Mouse (Mus musculus): ENCODE results near the gene Dst.

The Dst gene

DNA sequence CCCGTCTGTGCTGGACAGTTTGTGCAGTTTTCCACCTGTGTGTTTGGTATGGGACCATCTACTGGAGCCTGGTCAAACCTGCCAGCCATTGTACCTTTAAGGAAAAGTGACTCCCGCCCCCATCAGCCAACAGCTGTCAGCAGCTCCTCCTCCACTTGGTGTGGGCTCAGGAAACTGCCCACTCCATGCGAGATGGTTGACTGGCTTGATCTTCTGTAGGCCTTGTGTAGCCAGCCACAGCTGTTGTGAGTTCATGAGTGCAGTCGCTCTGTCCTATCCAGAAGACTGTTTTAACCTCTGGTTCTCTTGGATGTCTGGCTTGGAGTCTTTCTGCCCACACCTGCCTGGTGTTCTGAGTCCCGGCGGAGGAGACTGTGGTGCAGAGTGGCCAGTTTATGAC lies 117.9 kb downstream of the Dst start:
- no peak for DNase-seq (ENCODE audit: low spot score)

DNA sequence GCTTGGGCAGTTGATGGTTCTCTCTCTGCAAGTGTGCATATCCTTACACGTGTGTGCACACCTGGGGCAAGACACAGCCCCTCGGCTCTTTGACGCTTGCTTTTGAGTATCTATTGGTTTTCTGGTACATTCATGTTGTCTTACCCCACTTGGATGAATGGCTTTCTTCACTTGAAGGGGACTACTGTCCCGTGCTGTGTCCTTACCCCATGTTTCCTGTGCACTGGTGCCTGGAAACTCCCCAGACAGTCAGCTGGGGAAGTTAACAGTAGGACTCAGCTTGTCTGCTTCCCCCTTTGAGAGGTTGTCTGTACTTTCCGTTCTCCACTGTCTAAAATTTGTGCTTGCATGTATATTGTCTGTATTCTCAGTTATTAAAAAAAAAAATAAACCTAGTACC lies 120.7 kb downstream of the Dst start:
- DNase-seq (ENCODE audit: low spot score), result no peak

DNA sequence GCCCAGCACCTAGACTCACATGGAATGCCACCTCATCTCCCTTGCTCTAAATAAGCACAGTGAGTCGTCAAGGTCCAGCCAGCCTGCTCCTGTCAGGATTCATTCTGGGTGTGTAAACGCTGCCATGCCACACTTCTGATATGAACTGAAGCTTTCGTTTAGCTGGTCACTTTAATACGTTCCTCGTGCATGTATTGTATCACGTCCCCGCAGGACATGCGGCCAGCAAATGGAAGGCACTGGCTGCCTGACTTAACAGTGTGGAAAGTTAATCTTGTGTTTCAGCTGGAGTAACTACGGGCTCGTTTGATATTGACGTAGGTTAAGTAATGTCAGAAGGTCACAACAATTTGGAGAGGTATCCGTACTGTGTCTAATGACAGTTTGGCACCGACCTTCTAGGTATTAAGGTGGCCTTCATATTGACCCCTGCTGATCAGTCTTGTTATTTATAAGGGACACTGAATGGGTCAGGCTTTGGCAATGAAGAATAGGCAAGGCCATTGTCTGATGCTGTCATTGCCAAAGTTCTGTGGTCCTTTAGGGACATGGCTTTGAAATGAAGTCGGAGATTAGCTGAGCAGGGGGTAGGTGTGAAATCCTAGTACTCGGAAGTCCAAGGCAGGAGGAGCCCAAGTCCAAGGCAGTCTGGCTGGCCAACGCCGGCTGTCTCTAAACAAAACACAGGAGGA lies 122.5 kb downstream of the Dst start:
- DNase-seq (ENCODE audit: low spot score), result no peak

DNA sequence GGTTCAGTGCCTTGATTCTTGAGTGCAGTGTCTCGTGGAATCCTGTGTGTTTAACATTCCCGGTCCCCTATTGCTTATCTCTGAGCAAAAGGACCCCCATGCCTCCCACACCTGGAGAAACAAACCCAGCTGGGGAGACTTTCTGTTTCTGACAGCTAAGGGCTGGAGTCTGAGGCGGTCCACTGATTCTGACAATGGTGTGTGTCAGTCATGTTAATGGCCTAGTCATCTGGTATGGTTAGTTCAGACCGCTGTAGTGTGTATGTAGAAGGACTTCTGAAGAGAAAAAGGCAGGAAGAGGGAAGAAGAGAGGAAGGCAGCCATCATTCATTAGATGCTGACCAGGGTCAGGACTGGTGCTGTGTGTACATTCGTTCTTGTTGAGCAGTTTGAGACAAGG lies 125.0 kb downstream of the Dst start:
- peak; percentile 30 for DNase-seq (ENCODE audit: low spot score)

DNA sequence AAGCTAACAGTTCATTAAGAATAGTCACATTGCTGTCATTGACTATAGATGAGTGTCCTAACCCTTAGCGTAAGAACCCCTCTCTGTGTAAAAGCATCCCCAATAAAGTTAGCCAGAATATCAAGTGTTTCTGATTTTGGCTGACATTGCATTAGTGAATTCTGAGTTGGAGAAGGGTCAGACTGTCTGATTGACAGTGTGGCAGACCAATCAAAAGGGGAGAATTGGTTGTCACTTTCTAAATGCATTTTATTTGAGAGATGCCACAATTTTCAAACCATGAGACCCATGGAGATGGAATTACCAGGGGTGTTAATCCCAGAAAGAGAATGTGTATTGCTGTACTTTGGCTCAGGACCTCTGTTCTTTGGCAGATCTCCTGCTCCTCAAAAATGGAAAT lies 125.5 kb downstream of the Dst start:
- DNase-seq (ENCODE audit: low spot score), result no peak

DNA sequence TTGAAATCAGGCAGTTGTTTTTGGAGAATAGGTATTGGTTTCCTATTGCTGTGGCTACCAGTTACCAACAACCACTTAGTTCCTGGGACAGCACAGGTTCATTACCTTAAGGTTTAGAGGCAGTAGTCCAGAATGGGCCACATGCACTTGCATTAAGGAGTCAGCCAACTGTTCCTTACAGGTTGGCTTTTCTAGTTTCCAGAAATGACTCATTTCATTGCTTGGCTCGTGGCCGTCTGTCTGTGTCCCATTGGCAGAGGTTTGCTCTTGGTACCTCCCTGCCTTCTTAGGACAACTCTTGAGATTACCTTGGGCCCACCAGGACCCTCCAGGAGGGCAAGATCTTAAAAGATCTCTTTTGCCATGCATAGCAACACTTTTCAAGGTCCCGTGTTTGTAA lies 125.9 kb downstream of the Dst start:
- no peak for DNase-seq (ENCODE audit: low spot score)

DNA sequence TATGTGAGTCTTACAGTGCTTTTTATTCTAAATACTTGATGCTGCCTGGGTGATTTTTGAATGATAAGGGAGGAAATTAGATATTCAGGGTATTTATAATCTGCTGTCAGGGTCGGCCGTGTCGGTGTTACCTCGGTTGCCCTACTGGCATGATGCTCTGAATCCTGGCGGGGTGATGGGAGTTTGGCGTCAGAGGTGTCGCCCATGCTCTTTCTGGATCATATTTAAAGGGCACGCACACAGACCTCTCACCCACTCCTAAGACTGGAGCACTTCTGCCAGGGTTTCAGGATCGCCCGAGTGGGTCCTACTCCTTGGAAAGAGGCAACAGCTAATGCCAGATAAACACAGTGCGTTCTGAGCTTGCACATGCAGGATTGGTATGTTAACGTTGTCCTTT lies 128.1 kb downstream of the Dst start:
- no peak for DNase-seq (ENCODE audit: low spot score)

DNA sequence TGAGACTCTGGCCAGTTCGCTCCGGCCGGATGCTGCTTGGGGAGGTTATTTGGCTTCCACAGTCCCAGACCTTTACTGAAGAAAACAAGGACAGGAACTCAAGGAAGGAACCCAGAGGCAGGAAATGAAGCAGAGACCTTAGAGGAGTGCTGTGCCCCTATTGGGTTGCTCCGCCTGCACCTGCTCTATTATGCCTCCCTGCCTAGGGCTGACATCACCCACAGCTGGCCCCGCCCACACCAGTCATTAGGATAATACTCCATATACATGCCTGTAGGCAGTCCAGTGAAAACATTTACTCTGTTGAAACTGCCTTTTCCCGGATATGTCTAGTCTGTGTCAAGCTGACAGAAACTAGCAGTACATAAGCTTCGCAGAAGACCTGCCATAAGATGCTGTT lies 130.5 kb downstream of the Dst start:
- DNase-seq (ENCODE audit: low spot score), result no peak

DNA sequence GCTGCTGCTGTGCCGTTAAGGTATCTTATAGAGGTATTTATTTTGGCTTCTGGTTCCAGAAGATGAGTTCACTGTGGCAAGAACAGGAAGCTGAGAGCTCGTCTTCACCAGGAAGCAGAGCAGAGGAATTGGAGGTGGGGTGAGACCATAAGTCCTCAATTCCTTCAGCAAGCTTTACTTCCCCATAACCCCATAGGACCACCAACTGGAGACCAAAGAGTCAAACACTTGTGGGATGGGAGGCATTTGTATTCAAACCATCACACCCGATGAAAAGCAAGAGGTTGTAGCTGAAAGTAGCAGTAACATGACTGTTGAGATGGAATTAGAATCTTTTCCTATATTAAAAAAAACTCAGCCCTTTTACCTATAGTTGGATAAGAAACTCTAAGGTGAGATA lies 132.0 kb downstream of the Dst start:
- DNase-seq (ENCODE audit: low spot score), result no peak

DNA sequence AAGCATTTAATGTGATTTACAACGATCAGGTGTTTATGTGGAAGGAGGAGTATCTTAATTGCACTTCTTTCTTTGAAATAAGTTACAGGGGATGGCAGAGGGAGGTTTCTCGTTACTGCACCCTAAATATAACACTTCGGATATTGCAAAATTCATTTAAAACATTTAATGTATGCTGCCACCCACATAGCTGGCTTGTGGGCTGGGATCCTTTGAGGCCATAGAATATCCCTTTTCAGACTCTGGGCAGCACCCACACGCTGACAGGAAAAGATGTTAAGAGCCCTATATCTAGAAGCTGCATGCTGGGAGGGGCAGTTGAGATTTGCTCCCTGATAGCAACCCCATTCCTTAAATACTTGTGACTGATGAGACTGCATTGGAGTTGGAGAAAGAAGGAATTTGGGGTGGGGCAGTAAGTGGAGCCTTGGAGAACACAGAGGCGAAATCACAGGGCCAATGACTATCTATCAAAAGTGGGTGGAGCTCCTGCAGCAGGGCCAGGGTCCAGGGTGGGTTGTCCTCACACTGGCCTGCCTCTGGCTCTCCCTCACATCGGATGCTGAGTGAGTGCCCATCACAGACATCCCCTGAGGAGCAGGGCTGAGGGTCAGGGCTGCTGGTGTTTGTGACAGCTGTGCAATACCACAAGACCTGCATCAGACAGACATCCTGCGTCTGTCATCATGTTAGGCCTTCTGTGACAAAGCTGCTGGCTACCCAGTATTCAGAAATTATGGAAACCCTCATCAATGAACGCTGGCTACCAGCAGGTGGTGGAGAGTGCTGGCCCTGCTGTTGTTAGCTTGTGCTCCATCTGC lies 133.1 kb downstream of the Dst start:
- DNase-seq (ENCODE audit: low spot score), result peak; percentile 39

DNA sequence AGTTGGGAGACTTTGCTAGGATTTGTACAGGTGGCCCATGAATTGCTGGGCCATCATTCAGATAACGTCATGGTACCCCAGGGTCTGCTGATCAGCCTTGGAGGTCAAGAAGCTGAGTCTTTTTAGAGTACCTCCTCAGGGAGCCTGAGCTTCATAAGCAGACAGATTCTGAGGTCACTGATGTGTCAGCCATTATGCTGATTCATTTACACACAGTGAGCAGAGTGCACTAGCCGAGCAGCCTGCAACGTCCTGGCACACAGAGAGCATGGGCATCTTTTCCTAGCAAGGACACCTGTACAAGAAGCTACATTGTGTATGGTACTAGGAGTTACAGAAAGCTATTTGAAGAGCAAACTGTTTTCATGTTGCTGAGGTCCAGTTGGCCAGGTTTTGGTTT lies 134.3 kb downstream of the Dst start:
- DNase-seq (ENCODE audit: low spot score), result no peak

DNA sequence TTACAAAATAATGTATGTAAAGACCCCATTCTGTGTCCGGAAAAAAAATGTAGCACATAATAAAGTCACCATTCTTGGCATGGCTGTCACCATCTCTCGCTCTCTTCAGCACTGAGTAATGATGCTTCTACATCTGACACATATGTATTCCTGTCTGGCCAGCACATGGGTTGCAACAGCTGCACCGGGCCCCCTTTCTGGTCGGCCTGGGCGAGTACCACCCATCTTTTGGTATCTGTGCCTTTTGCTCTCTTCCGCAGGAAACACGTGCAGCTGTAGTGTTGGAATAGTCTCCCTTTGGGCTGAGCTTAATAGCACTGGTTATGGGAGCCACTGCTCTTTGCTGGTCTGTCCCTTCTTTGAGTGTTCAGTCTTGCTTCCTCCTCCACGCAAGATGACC lies 135.3 kb downstream of the Dst start:
- no peak for DNase-seq (ENCODE audit: low spot score)

DNA sequence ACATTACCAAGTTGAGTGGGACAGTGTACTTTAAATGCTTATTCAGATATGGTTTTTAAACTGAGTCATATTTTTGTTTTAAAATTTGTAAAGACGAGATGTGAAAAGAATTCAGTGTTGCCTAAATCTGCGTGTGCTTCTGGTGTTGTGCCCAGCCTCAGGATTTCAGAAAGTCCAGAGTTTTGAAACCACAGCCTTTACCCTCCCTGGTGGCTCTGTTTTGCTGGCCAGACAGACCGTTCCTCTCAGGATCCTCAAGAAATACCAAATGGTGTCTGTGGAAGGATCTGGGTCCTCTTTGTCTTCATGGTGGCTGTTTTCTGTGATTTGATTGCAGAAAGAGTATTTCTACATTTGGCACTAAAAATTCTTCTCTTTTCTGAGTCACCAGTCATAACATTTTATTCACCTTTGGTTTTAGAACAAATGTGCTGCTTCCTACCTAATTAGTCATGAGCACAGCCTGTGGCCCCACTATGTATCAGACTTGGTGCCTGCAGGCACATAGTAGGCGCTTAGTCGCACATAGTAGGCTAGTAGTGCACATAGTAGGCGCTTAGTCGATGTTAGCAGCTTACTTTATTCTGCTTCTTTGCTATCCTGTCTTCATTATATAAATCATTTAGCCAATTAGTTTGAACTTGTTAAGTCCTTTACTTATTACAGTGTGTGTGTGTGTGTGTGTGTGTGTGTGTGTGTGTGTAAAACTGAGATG lies 136.0 kb downstream of the Dst start:
- DNase-seq (ENCODE audit: low spot score), result no peak

DNA sequence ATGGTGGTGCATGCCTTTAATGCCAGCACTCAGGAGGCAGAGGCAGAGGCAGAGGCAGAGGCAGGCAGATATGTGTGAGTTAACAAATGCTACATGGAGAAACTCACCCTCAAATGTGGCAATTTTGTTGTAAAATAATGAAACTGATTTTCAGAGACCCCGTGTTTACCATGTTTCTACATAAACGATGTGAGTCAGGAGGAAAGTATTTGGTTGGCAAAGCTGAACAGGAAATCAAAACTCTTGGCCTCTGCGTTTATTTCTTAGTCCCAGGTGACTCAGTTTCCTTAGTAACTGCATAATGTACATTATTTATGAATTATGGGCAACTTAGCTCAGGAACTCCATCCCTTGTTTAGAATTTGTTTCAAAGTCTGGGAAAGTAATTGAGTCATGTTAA lies 136.7 kb downstream of the Dst start:
- no peak for DNase-seq (ENCODE audit: low spot score)

DNA sequence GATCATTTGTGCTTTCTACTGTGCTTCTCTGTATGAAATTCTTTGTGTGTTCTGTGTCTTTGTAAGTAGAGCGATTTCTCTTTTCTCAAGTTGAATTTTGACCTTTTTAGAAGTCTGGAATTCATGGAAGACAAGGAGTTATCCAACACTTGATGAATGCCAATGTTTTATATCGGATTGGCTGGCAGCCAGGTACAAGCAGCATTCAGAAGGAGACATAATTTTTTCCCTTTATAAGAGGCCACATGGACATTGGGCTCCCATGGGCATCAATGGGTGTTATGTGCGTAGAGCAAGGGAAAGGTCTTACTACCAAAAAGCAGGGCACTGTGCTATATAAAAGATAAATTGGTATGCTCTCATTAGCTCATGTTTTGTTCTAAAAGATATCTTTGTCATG lies 139.3 kb downstream of the Dst start:
- DNase-seq (ENCODE audit: low spot score), result no peak

DNA sequence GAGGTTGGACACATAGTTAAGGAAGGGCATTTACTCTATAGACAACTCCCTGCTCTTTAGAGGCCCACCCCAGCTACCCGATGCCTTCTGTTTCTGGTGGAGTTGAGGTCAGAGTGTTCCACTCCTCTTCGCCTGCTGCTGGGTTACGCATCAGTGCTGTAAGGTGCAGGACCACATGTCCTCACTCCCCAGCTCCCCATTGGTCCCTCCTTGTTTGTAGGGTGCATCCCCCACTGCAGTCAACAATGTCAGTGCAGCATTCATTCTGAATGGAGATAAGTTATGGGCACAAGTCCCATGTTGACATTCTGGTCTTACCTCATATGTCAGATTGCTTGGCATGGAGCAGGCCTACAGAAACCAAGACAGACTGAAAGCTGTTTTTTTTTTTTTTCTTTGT lies 143.2 kb downstream of the Dst start:
- DNase-seq (ENCODE audit: low spot score), result no peak

DNA sequence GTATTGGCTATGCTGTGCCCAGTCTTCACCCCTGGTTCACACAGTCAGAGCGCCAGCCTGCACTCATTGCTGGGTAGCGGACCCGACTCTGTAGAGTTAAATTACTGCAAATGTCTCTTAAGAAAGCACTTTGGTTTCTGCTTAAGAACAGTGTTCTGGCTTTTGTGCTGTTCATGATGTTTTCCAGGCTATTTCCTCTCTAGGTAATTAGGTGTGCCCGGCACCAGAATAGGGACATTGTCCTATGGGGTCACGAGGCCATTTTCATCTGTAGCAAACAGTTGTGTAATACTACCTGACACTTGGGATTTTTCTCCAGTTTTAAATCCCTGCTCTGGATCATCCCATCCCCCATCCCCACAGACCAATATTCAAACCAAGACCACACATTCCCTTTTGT lies 144.4 kb downstream of the Dst start:
- DNase-seq (ENCODE audit: low spot score), result no peak

DNA sequence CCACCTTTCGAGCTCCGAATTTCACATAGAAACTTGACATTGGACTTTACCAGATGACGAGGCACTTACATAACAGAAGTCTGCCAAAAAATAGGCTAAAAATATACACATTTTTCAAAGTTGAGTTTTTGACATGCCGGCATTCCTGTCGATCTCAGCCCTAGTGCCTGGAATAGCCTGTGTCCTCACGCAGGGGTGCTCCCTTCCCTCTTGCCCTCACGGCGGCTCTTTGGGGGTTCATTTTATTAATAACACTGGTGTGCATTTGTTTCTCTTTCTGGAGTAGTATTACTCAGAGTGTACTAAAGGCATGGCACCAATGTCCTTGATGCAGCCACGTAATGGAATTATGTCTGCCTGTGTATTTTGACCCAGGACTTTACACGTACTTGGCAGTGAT lies 146.9 kb downstream of the Dst start:
- DNase-seq (ENCODE audit: low spot score), result no peak

DNA sequence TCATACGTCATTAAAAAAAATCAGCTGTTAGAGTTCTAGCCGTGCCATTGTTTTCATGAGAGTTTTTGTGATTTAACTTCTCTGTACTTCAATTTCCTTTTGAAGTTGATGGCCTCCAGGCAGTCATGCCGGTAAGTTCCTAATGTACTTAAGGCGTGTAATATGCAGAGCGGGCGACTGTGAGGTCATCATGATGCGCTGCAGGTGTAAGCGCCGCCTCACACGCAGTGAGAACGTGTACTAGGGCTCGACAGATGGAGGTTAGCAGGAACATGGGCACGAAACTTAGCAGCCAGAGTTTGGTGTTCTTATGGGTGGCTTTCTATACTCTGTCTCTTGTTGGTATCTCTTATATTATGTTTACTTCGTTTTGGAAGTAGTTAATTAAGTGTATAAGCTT lies 148.6 kb downstream of the Dst start:
- DNase-seq (ENCODE audit: low spot score), result no peak

DNA sequence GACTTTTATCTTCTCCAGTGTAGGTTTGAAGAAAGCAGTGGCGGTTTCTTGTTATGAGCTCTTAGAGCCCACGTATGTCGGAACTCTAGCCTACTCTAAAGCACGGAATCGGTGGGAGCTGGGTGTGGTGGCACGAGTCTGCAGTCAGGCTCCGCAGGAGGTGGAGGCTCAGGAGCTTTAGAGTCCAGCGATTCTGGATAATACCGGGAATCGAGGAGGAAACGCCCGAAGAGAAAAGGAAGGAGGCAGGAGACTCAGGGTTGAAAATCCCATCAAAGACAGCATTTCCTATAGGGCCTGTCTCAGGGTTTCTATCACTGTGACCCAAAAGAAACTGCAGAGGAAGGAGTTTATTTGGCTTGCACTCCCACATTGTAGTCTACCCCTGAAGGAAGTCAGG lies 151.2 kb downstream of the Dst start:
- DNase-seq (ENCODE audit: low spot score), result no peak

DNA sequence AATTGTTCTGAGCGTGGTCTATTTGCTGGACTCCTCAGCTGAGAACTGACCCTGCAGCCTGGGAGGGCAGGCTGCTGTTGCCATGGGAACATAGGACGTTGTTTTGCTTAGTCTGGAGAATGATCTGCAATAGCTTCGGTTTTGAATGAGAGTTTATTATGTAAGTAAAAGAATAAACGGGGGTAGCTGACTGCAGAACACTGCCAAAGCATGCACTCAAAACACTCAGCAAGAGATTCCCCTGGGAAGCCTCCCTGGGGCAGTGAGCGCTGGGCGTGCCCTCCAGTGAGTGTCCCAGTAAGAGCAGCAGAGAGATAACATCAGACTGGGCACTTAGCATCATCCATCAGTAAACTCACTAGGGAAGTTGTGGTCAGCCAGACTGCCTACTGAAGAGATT lies 152.4 kb downstream of the Dst start:
- DNase-seq (ENCODE audit: low spot score), result peak; percentile 73

DNA sequence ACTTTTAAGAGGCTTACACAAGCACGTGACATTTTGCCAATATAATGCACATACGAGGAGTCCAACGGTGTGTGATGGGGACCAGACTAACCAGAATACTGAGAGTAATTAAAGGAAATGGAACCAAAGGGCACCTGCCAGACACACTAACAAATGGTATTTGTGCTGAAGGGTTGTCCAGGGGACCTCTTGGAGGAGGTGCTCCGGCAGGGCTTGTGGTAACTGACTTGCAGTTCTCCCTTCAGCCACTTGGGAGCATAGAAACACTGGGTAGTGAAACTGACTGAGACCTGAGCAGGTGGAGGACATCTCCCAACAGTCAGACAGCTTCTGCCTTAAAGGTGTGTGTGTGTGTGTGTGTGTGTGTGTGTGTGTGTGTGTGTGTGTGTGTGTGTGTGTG lies 153.1 kb downstream of the Dst start:
- peak; percentile 83 for DNase-seq (ENCODE audit: low spot score)

DNA sequence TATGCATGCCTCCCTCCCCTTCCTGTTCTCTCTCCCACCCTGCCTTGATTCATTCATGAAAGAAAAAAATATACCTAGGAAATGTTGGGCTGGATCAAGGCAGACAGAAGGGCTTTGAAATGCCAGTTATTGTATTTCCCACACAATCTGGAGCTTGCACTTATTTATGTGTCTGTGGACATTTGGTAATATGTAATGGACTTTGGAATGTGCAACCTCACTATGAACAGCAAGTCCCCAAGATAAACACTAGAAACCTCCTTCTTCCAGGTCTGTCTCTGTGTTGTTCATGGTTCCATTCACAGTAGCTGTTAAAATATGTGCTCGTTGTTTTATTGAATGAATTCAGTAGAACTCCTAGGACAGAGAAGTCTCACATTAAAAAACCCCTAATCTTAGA lies 153.8 kb downstream of the Dst start:
- no peak for DNase-seq (ENCODE audit: low spot score)

Measured in embryo, embryonic 10 days (tissue).